Mouse (Mus musculus): ENCODE measurements around the gene Mrpl48.

GRCm38 (mm10) chr7:100656739-100657138, 48.6 kb upstream of the Mrpl48 start:
- TF ChIP-seq CTCF (IDR thresholded peaks at IDR 0.05 in 2 of 3, conservative IDR thresholded peaks at IDR 0.05 in 1 of 3; ENCODE audit: control insufficient read depth in 1 of 3, insufficient read depth in 1 of 3, low read depth in 2 of 3, low read length in 3 of 3, poor library complexity in 1 of 3, severe bottlenecking in 1 of 3) (no peak), MAX (IDR thresholded peaks at IDR 0.05; ENCODE audit: low read length) (no peak), HCFC1 (IDR thresholded peaks at IDR 0.05; ENCODE audit: low read depth, low read length) (no peak)
